Mouse (Mus musculus) ES-E14 (cell line): ENCODE data around the gene Ncapg2. TPM values are rescaled to one million over a fixed set of nuclear protein-coding genes. Genes with fewer than 3 reads are reported as not detected.

ENCODE experiments used
- DNase-seq: peaks from one replicate; pipeline ENCODE4 v3.0.0-alpha.2; 2013; ENCODE audit warnings: low read depth, low spot score
- H3K27ac ChIP-seq: 2 replicates; pipeline ENCODE4 v1.5.1; 2012; ENCODE audit warnings: low read depth, mild to moderate bottlenecking, low read length, moderate library complexity, mixed read lengths; ENCODE audit not compliant: poor library complexity, insufficient read depth, severe bottlenecking
- H3K36me3 ChIP-seq: 2 replicates; pipeline ENCODE4 v1.6.1; 2012; ENCODE audit warnings: mild to moderate bottlenecking, low read length, moderate library complexity, mixed read lengths; ENCODE audit not compliant: control insufficient read depth, poor library complexity, insufficient read depth, severe bottlenecking
- H3K4me1 ChIP-seq, 2 experiments: fragments of 150-350 bp in 1 of 2; sonication (generic) in 1 of 2; 2 replicates each; pipeline ENCODE4 v1.6.1; 2012; ENCODE audit warnings: low read length in 2 of 2, mild to moderate bottlenecking in 1 of 2, mixed read lengths in 1 of 2; ENCODE audit not compliant: control insufficient read depth in 2 of 2, insufficient read depth in 2 of 2, poor library complexity in 1 of 2
- H3K4me3 ChIP-seq, 2 experiments: fragments of 150-350 bp in 1 of 2; sonication (generic) in 1 of 2; 2 replicates each; pipeline ENCODE4 v1.5.1; 2012; ENCODE audit warnings: low read length in 2 of 2, low read depth in 1 of 2, mild to moderate bottlenecking in 1 of 2, mixed read lengths in 1 of 2; ENCODE audit not compliant: insufficient read depth in 1 of 2, poor library complexity in 1 of 2, severe bottlenecking in 1 of 2
- H3K9ac ChIP-seq: 2 replicates; pipeline ENCODE4 v1.6.1; 2012; ENCODE audit warnings: low read depth, mild to moderate bottlenecking, low read length, mixed read lengths; ENCODE audit not compliant: poor library complexity, insufficient read depth, severe bottlenecking
- H3K9me3 ChIP-seq: fragments of 150-350 bp; sonication (generic); 2 replicates; pipeline ENCODE4 v1.6.1; 2012; ENCODE audit warnings: low read depth, mild to moderate bottlenecking, low read length; ENCODE audit not compliant: control insufficient read depth, insufficient read depth
- CHD2 ChIP-seq: IDR thresholded peaks from 2 replicates; pipeline ENCODE4 v1.6.1; 2014; ENCODE audit warnings: mild to moderate bottlenecking, low read depth, low read length, inconsistent platforms
- HCFC1 ChIP-seq: IDR thresholded peaks from 2 replicates; pipeline ENCODE4 v1.6.1; 2012; ENCODE audit warnings: low read length, inconsistent platforms, borderline replicate concordance; ENCODE audit not compliant: insufficient read depth
- MAFK ChIP-seq: IDR thresholded peaks from 2 replicates; pipeline ENCODE4 v1.6.1; 2014; ENCODE audit warnings: mild to moderate bottlenecking, low read depth, low read length, inconsistent platforms; ENCODE audit not compliant: insufficient read depth
- ZC3H11A ChIP-seq: IDR thresholded peaks from 2 replicates; pipeline ENCODE4 v1.6.1; 2012; ENCODE audit warnings: low read depth, mild to moderate bottlenecking, inconsistent platforms, low read length, borderline replicate concordance
- ZNF384 ChIP-seq: IDR thresholded peaks from 2 replicates; pipeline ENCODE4 v1.6.1; 2012; ENCODE audit warnings: low read depth, low read length, inconsistent platforms
- in situ Hi-C, 2 experiments: fragments of 600-800 bp; cut with MboI; formaldehyde crosslinking; loops; one replicate each; pipeline ENCODE4 v1.15.1; 2025; ENCODE audit warnings: low sequenced_read_pairs in 2 of 2, inconsistent platforms in 1 of 2; ENCODE audit not compliant: unreplicated experiment in 2 of 2
- total RNA-seq: library from RNA; depleted of rRNA; stranded (reverse); fragments of 300-350 nt; gene quantifications from 2 replicates; pipeline ENCODE4 v1.2.3, GENCODE M21; 2012

Gene Ncapg2
- total RNA-seq, 1 experiment = 55.4 TPM

DNA sequence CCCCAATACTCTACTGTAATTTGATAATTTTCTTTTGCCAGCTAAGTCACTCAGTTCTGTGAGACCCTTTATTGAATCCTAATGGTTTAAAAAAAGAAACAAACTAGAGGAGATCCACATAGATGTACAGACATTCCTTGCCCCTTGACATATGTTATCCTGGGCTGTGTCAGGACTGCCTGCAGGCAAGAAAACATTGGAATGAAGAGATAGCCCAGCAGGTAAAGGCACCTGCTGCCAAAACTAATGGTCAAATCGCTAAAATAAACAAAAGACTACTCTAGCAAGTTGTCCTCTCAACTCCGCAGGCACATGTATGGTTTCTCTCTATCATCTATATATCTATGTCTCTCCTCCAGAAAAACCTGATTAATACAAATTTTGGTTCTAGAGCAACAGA lies 22.1 kb upstream of the Ncapg2 start:
- Histone ChIP-seq H3K36me3 (no peaks in the 10 kb centered on the region), H3K4me1 (no peaks in the 10 kb centered on the region), H3K4me3 (no peak overlapping the region), H3K9ac (no peak overlapping the region), H3K9me3 (peaks cover 6% of the 10 kb centered on the region), H3K27ac (no peak overlapping the region)
- no peak for TF ChIP-seq CHD2
- in situ Hi-C loops = no loop called here
- DNase-seq = no peak

DNA sequence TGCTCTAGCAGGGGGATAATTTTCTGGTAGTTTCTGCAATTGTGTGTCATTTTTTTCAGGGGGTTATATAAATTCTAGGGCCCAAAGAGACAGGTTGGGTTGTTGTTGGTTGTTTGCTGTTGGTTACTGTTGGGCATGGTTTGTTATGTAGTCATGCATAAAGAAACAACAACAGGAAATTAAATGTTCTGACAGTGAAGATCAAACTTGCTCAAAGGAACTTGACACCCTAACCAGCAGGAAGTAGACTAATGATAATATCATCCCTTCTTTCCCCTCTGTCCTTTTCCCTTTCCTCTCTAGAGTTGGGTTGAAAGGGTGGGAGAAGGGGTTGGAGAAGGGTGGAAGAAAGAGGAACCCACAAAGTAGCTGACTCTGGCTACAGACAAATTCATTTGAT lies 21.2 kb upstream of the Ncapg2 start:
- H3K36me3 ChIP-seq = no peaks in the 10 kb centered on the region
- no peak overlapping the region for H3K27ac ChIP-seq
- H3K4me1 ChIP-seq = no peaks in the 10 kb centered on the region
- in situ Hi-C loops = no loop called here
- peaks cover 6% of the 10 kb centered on the region for H3K9me3 ChIP-seq
- no peak overlapping the region for H3K9ac ChIP-seq
- DNase-seq = no peak
- no peak for TF ChIP-seq MAFK
- TF ChIP-seq CHD2 = no peak
- TF ChIP-seq ZNF384 = no peak
- no peak for TF ChIP-seq HCFC1
- no peak for TF ChIP-seq ZC3H11A
- H3K4me3 ChIP-seq = no peak overlapping the region

- no peak overlapping the region for H3K4me3 ChIP-seq
- H3K9ac ChIP-seq = no peak overlapping the region
- no peak for DNase-seq
- in situ Hi-C loops = no loop called here
- H3K9me3 ChIP-seq = no peaks in the 10 kb centered on the region; the same call in 1 of the 2 replicates
- no peaks in the 10 kb centered on the region for H3K36me3 ChIP-seq
- no peaks in the 10 kb centered on the region for H3K4me1 ChIP-seq
- H3K27ac ChIP-seq = no peak overlapping the region
- no peak for TF ChIP-seq MAFK
- TF ChIP-seq HCFC1 = no peak
- no peak for TF ChIP-seq ZC3H11A
- TF ChIP-seq CHD2 = no peak
- TF ChIP-seq ZNF384 = no peak
Measured at GRCm38 (mm10) chr12:116386802-116387201, 18.4 kb upstream of the Ncapg2 start.

GRCm38 (mm10) chr12:116389868-116390267 lies 15.3 kb upstream of the Ncapg2 start:
- in situ Hi-C loops = no loop called here
- H3K27ac ChIP-seq = no peak overlapping the region
- no peaks in the 10 kb centered on the region for H3K36me3 ChIP-seq
- no peak for TF ChIP-seq ZC3H11A
- TF ChIP-seq HCFC1 = no peak
- H3K9me3 ChIP-seq = no peaks in the 10 kb centered on the region
- H3K9ac ChIP-seq = no peak overlapping the region
- no peak for DNase-seq
- H3K4me1 ChIP-seq = no peaks in the 10 kb centered on the region
- no peak overlapping the region for H3K4me3 ChIP-seq

DNA sequence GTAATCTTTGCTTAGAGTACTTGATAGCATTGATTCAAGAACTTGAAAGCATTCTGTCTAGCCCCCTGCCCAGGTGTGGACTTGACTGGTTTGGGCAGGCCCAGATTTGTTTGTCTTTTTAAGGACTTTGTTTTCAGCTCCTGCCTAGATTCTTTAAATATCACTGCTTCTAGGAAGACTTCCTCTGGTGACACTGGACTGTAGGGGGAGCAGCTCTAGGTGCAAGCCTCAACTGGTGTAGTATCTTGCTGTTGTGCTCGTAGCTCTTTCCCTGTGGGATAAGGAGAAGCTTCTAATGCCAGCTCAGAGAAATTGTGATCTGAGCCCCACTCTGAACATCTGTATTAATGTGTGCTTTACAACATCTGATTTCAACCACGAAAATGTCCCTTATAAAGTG lies 10.9 kb upstream of the Ncapg2 start:
- DNase-seq = no peak
- H3K27ac ChIP-seq = no peak overlapping the region
- in situ Hi-C loops = no loop called here
- H3K36me3 ChIP-seq = no peaks in the 10 kb centered on the region
- TF ChIP-seq MAFK (no peak), ZNF384 (no peak), ZC3H11A (no peak), CHD2 (no peak), HCFC1 (no peak)
- no peak overlapping the region for H3K4me3 ChIP-seq
- H3K4me1 ChIP-seq = no peaks in the 10 kb centered on the region
- no peak overlapping the region for H3K9ac ChIP-seq
- no peaks in the 10 kb centered on the region for H3K9me3 ChIP-seq
